Mouse (Mus musculus) midbrain, embryonic 13.5 days (tissue): ENCODE measurements around the gene Akap5. TPM values are rescaled to one million over a fixed set of nuclear protein-coding genes. Genes with fewer than 3 reads are reported as not detected.

ENCODE experiments used
- polyA plus RNA-seq: library from polyadenylated mRNA; unstranded; fragments of >200 nt; fragmentation: Nextera tagmentation; extraction: Ambion mirVana; gene quantifications from 2 replicates; pipeline ENCODE4 v1.2.1, GENCODE M21; 2015

Akap5 gene
- polyA plus RNA-seq, 1 experiment from 2014 or later = 6.5 TPM

Other genes starting within 250 kb of the Akap5 start
- gene Esr2, start 147.6 kb upstream of the Akap5 start, polyA plus RNA-seq = 0.12 and 0.14 TPM in 2 replicates
- not detected in 2 replicates for gene Tex21, start 78.1 kb upstream of the Akap5 start, polyA plus RNA-seq
- 33.5 and 33.9 TPM in 2 replicates for gene Mthfd1, start 69.6 kb upstream of the Akap5 start, polyA plus RNA-seq
- 15.9 and 16.5 TPM in 2 replicates for gene Zbtb25, start 44.7 kb downstream of the Akap5 start, polyA plus RNA-seq
- 4.1 and 4.7 TPM in 2 replicates for gene Zbtb1, start 45.4 kb downstream of the Akap5 start, polyA plus RNA-seq
- 5.1 TPM in 2 replicates for gene Hspa2, start 79.3 kb downstream of the Akap5 start, polyA plus RNA-seq
- 0.46 and 0.53 TPM in 2 replicates for gene Ppp1r36, start 92.6 kb downstream of the Akap5 start, polyA plus RNA-seq
- gene Plekhg3, start 206.0 kb downstream of the Akap5 start, polyA plus RNA-seq = 0.78 and 1.4 TPM in 2 replicates